Mouse (Mus musculus): ENCODE data around the gene Erg28.

Gene Erg28

GRCm38 (mm10) chr12:85811676-85812075 is 12.7 kb downstream of the Erg28 start:
- DNase-seq = no peak

- no peak for DNase-seq
These were observed 13.4 kb downstream of the Erg28 start for GRCm38 (mm10) chr12:85810959-85811358.

GRCm38 (mm10) chr12:85809726-85810125 is 14.6 kb downstream of the Erg28 start:
- peak; percentile 64 for DNase-seq

- peak; percentile 11 for DNase-seq
These were observed 24.3 kb downstream of the Erg28 start for GRCm38 (mm10) chr12:85800031-85800430.

- no peak for DNase-seq
These were observed 28.8 kb downstream of the Erg28 start for GRCm38 (mm10) chr12:85795551-85795950.

- DNase-seq = no peak
These were observed 30.3 kb downstream of the Erg28 start for GRCm38 (mm10) chr12:85794094-85794493.

GRCm38 (mm10) chr12:85792821-85793346 is 31.5 kb downstream of the Erg28 start:
- peak; percentile 54 for DNase-seq

GRCm38 (mm10) chr12:85792158-85792557 is 32.2 kb downstream of the Erg28 start:
- no peak for DNase-seq

GRCm38 (mm10) chr12:85784916-85785815 is 39.2 kb downstream of the Erg28 start:
- no peak for DNase-seq

GRCm38 (mm10) chr12:85781606-85782005 is 42.7 kb downstream of the Erg28 start:
- no peak for DNase-seq

GRCm38 (mm10) chr12:85779707-85780106 is 44.6 kb downstream of the Erg28 start:
- DNase-seq = no peak

- no peak for DNase-seq
These were observed 45.4 kb downstream of the Erg28 start for GRCm38 (mm10) chr12:85778962-85779361.

- peak; percentile 62 for DNase-seq
These were observed 53.0 kb downstream of the Erg28 start for GRCm38 (mm10) chr12:85771356-85771755.

- no peak for DNase-seq
These were observed 56.6 kb downstream of the Erg28 start for GRCm38 (mm10) chr12:85767750-85768149.

- no peak for DNase-seq
These were observed 58.1 kb downstream of the Erg28 start for GRCm38 (mm10) chr12:85766287-85766686.
